Mouse (Mus musculus) brain, embryonic 14.5 days (tissue): ENCODE measurements around the gene Slc5a5. TPM values are rescaled to one million over a fixed set of nuclear protein-coding genes. Genes with fewer than 3 reads are reported as not detected.
A peak's percentile ranks its signal among the peaks of the same experiment; 100 is the strongest.

Experiments used
- DNase-seq: peaks from one replicate; pipeline ENCODE4 v3.0.0-alpha.2; 2011; ENCODE audit warnings: low read depth
- CTCF ChIP-seq: fragments of 200-500 bp; IDR thresholded peaks from 2 replicates; pipeline ENCODE4 v1.5.1; 2012; ENCODE audit warnings: inconsistent platforms, mild to moderate bottlenecking, moderate library complexity, borderline replicate concordance; ENCODE audit not compliant: insufficient read depth, insufficient read length; ENCODE audit errors: extremely low read depth
- POLR2A ChIP-seq: fragments of 200-500 bp; IDR thresholded peaks from 2 replicates; pipeline ENCODE4 v1.6.1; 2012; ENCODE audit warnings: mild to moderate bottlenecking, inconsistent platforms, borderline replicate concordance; ENCODE audit not compliant: poor library complexity, insufficient read depth, insufficient read length, severe bottlenecking; ENCODE audit errors: extremely low read depth
- polyA plus RNA-seq: library from polyadenylated mRNA; depleted of rRNA; stranded (reverse); fragments of >200 nt; gene quantifications from 2 replicates; pipeline ENCODE4 v1.2.3, GENCODE M21; 2012; rRNA removed

The Slc5a5 gene
- polyA plus RNA-seq, 1 experiment, result 1.2 TPM

DNA sequence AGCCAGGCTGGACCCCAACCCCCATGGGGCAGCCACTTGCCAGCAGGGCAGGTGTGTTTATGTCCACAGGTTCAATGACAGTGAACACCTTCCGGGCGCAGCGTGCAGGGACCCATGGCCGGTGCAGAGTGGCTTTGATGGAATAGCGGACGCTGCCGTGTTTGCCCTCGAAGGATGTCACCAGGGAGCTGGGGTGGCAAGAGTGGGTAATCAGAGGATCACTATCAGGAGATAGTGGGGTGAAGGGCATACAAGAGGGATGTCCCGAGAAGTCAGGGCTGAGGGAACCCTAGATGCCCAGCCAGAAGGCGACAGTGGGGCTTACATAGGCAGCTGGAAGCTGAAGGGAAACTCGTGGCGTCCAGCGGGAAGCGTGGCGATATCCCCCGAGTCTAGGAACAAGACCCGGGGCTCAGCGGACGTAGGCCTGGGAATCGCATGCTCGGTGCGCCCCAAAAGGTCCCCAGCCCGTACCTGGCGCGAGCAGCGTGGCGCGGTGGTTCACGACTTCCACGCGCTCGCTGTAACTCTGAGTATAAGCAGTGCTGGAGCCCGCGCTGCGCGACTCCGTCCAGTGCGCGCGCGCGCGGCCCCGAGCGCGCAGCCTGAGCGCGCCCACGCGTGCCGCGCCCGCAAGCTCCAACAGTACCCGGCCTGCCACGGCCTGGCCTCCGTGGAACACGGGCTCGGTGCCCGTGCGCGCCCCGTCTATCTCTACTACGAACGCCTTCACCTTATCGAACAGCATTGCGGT, 53.7 kb downstream of the Slc5a5 start:
- TF ChIP-seq CTCF (no peak), POLR2A (no peak)
- peak; percentile 26 for DNase-seq

DNA sequence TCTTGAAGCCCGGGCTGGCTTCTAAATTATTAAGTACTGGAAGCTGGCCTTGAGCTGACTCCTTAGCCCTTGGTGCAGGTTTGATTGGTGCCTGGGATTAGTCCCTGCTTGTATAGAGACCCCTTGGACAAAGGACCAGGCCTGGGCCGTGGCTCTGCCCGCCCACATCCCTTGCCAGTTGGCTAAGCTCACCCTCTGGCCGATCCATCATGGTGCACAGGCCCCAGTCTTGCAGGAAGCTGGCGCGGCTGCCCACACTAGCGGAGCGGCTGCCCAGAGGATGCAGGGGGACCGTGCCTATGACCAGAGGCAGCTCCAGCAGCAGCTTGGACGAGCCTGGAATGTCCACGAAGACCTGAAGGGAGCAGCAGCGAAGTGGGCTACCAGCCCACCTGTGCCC, 55.9 kb downstream of the Slc5a5 start:
- TF ChIP-seq CTCF, result no peak
- no peak for TF ChIP-seq POLR2A
- DNase-seq, result no peak

DNA sequence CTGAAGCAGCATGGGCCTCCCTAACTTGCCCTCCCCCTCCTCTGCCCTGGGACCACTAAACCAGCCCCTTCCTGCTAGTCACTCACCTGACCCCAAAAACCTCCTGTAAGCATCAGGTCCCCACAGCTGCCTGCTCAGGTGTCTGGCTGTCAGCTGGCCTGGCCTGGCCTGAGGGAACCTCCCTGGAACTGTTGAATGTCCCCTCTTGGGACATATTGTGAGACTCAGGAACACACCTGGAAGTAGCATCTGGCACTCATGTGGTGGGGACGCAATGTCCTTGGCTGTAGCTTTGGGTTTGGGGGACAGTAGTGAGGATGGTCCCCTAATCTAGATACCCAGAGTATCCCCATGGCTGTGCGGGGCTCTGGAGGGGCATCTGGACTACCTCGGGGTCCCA, 58.5 kb downstream of the Slc5a5 start:
- DNase-seq, result no peak
- no peak for TF ChIP-seq POLR2A
- no peak for TF ChIP-seq CTCF

DNA sequence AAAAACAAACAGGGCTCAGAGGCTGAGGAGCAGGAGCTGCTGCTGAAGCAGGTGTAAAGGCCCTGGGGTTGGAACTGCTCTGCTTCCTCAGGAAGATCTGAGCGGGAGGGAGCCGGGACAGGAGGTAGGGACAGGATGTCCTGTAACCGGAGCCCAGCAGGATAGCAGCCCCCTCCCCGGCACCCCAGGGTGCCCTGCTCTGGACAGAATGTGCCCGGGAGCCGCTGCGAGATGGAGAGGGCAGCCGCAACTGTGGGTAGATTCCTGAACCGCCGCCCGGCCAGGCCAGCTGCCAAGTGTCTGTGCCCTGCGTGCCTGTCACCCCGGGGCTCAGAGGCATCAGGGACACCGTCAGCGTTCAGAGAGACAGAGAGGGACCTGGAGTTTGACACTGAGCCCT, 59.0 kb downstream of the Slc5a5 start:
- TF ChIP-seq POLR2A (no peak), CTCF (no peak)
- DNase-seq, result no peak

DNA sequence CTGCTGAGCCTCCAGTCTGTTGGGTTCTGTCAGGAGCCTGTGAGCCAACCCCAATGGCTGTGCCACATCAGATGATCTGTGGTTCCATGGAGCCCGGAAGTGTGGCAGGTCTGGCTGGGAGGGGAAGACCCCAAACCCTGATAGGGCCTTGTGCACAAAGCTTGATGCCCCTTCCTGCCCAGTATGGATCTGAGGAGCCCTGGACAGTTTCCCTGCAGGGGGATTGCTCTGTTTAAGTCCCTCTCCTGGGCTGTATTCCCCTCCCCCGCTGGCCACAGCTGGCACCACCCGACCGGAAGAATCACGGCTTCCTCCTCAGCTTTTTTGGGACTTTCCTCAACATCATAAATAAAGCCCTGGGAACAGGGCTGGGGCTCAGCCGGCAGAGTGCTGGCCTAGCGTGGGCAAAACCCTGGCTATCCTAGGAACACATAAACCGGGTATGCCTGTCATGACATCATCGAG, 59.5 kb downstream of the Slc5a5 start:
- TF ChIP-seq CTCF (no peak), POLR2A (no peak)
- no peak for DNase-seq

Other genes starting within 250 kb of the Slc5a5 start
- gene Pgpep1, start 232.4 kb downstream of the Slc5a5 start, polyA plus RNA-seq, result 80.8 and 83.7 TPM in 2 replicates
- gene Lsm4, start 219.5 kb downstream of the Slc5a5 start, polyA plus RNA-seq, result 159 and 208 TPM in 2 replicates
- gene Jund, start 193.8 kb downstream of the Slc5a5 start, polyA plus RNA-seq, result 281 and 291 TPM in 2 replicates
- 0.10 and 0.23 TPM in 2 replicates for gene Iqcn, start 189.3 kb downstream of the Slc5a5 start, polyA plus RNA-seq
- gene Gm3336, start 174.2 kb downstream of the Slc5a5 start, polyA plus RNA-seq, result not detected in 2 replicates
- gene Pde4c, start 169.0 kb downstream of the Slc5a5 start, polyA plus RNA-seq, result 0.40 and 0.58 TPM in 2 replicates
- gene Rab3a, start 138.1 kb downstream of the Slc5a5 start, polyA plus RNA-seq, result 468 and 475 TPM in 2 replicates
- 29.1 and 45.0 TPM in 2 replicates for gene Mpv17l2, start 131.8 kb downstream of the Slc5a5 start, polyA plus RNA-seq
- 150 and 161 TPM in 2 replicates for gene Pik3r2, start 116.0 kb downstream of the Slc5a5 start, polyA plus RNA-seq
- gene Mast3, start 87.7 kb downstream of the Slc5a5 start, polyA plus RNA-seq, result 45.2 and 48.3 TPM in 2 replicates
- gene Il12rb1, start 84.3 kb downstream of the Slc5a5 start, polyA plus RNA-seq, result 0.11 and 0.14 TPM in 2 replicates
- 27.2 and 38.6 TPM in 2 replicates for gene Arrdc2, start 53.0 kb downstream of the Slc5a5 start, polyA plus RNA-seq
- gene Kcnn1, start 29.5 kb downstream of the Slc5a5 start, polyA plus RNA-seq, result 37.8 and 38.4 TPM in 2 replicates
- gene Ccdc124, start 18.8 kb downstream of the Slc5a5 start, polyA plus RNA-seq, result 94.9 and 111 TPM in 2 replicates
- gene Rpl18a, start 4.7 kb upstream of the Slc5a5 start, polyA plus RNA-seq, result 3,092 and 4,066 TPM in 2 replicates
- gene Map1s, start 13.2 kb upstream of the Slc5a5 start, polyA plus RNA-seq, result 76.8 and 80.6 TPM in 2 replicates